Mouse (Mus musculus): ENCODE data around the gene Traip. TPM values are rescaled to one million over a fixed set of nuclear protein-coding genes. Genes with fewer than 3 reads are reported as not detected.

Gene Traip
- total RNA-seq, 2 experiments from 2014 or later = 28.2 to 29.2 TPM

DNA sequence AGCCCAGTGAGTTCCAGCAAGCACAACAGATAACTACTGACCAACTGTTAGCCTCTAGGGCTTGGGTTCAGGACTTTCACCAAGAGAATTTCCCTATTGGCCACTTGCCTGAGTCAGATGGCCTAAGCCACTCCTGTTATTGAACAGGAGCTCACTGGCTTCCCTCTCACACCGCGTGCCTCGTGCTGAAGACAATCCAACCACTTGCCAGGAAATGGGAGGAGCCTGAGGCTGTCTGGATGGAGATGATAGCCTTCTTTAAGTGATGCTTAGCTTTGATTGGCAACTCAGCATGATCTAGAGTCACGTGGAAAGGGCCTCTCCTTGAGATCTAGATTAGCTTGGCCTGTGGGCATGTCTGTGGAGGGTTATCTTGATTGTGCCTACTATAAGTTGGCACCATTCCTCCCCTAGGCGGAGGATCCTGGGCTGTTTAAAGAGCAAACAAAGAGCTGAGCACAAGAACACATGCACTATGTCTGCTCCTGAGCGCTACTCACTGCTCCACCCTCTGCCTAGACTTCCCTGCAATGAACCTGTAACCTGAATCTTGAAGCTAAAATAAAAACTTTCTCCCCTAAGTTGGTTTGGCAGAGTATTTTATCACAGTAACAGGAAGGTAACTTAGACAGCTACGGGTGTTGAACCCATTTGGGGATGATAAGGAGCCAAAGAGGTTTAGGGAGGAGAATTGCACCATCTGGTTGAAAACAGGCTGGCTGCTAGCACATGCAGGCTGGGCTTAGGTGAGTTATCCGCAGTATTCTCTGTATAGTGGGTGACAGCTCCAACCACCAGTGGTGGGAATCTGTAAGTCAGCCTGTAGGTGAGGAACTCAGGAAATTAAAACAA lies 22.0 kb downstream of the Traip start:
- DNase-seq = no peak

DNA sequence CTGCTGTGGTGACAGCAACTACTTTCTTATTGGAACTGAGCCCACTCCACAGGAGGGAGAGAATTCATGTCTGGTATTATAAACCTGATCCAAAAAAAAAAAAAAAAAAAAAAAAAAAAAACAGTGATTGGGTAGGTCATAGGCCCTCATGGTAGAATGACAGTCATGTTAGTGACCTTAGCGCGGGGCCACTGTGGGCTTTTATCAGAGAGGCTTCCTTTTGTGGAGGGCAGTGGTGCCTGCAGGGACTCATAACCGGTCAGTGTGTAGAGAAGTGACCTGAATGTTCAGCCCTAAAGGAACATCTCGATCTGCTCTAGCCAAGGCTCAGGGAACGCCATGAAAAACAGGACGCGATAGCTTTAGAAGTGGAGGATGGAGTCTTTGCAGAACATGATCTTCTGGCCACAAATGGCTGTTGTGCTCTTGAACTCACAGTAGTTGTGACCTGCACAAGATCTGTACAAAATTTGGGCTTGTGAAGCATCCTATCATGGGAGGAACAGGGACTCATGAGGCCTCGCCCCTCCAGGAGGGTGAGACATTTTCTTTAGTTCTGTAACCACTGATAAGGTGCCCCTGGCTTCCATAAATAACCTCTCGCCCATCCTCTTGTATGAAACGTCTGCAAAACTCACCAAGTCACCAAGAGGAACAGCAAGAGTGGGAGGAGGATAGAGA lies 24.7 kb downstream of the Traip start:
- no peak for DNase-seq

DNA sequence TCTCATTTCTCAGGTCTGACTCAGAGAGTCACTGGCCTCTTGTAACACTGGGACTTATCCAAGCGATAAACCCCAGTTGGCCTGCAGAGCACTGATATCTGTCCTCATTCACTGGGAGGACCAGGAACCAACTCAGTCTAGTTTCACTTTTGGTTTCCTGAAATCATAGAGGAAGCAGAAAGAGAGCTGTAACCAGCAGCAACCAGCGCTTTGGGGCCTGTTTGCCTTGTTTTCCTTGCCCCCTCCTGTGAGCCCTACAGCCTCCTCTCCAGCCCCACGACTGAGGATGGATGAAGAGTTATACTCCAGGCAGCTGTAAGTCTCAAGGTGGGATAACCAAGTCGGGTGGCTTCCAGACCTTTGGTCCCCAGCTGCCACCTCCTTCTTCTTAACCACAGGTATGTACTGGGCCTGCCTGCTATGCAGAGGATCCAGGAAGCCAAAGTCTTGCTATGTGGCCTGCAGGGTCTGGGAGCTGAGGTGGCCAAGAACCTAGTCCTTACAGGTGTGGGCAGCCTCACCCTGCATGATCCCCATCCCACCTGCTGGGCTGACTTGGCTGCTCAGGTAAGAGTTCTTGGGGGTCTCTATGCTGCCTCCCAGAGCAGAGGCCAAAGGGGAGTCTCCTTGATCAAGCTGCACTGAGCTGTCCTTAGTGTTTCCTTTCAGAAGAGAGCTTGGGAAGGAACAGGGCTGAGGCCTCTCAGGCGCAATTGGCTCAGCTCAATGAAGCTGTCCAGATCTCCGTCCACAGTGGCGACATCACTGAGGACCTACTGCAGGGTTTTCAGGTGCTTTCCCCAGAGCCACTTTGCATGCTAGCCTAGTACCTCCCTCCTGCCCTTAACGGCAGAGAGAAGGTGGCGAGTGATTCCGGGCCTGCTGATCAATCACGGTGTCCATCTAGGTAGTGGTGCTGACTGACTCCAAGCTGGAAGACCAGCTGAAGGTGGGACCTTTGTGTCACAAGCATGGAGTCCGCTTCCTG lies 25.8 kb downstream of the Traip start, which contains the start of gene Uba7:
TSS of gene Uba7 (plus strand) at position 107 of the 988 bp plus-strand sequence.
- DNase-seq = no peak

DNA sequence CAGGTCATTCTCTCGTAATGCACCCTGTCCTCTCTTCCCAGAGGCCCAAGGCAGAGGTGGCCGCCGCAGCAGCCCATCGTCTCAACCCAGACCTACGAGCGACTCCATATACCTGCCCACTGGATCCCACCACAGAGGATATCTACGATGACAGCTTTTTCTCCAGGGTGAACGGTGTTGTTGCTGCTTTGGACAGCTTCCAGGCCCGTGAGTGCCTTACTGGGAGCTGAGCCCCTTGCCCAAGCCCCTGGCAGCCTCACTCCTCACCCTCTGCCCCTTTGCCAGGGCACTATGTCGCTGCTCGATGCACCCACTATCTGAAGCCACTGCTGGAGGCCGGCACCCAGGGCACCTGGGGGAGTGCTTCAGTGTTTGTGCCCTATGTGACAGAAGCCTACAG lies 28.9 kb downstream of the Traip start:
- no peak for DNase-seq

DNA sequence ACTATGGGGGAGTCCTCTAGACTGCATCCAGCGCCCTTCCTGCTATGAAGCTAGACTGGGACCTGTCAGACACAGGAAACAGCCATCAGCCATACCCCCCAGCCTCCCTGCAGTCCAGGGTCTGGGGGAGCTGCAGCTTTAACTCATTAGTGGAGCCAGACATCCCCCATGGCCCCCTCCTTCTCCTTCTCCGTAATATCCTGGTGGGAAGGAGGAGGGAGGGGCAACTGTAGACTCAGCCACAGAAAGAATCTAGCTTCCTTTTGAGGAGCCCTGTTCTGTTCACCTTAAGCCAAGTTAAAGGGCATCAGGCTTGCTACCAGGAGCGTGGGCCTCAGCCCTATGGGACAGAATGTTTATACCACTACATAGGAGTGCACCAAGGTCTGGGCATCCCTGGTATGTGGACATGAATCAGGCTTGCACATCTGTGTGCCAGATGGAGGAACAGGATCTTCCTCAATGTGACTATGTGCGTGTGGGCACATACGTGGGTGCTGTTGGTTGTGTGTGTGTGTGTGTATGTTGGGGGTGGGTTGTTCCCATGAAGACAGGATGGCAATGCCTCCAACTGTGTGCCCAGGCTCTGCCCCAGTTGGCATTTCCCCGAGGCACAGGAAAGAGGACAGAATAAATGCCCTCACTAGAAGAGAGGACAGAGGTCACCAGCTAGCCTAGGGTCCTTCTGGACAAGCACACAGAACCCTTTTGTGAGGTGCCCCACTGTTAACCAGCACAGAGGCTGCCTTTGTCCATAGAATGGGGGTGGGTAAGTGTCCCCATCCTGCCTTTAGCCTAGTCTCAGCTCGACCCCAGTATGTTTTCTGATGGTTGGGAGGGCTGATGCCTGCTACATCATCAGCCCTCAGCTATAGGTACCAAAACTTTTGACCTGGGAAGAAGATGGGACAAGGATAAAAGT lies 32.0 kb downstream of the Traip start:
- DNase-seq = peak; percentile 52 to 58

DNA sequence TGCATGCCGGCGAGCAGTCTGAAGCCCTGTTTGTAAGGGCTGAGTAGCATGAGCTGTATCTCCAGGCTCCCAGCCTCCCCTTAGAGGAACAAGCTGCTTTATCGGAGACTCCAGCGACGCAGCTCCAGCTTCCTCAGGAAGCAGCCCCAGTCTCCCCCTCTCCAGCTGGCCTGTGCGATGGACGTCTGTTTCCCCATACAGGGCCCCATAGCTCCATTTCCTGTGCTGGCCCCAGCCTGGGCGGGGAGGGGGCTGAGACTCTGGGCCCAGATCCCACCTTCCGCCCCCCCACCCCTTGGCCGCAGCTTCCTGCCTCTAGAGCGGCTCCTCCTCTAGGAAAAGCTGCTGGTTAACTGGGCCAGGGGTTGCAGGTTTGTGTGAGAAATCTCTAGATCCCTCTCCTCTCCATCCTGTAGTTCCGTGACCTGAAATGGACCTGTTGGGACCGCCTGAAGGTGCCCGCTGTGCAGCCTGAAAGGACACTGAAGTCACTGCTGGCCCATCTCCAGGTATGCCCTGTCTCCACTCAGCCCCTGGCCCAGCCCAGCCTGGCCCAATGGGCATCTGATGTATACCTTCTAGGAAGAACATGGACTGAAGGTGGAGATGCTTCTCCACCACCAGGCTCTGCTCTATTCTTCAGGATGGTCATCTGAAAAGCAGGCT lies 32.9 kb downstream of the Traip start, which contains the start of gene Gm20661:
TSS of gene Gm20661 (plus strand) at position 378 of the 666 bp plus-strand sequence.
- peak; percentile 64 to 68 for DNase-seq

DNA sequence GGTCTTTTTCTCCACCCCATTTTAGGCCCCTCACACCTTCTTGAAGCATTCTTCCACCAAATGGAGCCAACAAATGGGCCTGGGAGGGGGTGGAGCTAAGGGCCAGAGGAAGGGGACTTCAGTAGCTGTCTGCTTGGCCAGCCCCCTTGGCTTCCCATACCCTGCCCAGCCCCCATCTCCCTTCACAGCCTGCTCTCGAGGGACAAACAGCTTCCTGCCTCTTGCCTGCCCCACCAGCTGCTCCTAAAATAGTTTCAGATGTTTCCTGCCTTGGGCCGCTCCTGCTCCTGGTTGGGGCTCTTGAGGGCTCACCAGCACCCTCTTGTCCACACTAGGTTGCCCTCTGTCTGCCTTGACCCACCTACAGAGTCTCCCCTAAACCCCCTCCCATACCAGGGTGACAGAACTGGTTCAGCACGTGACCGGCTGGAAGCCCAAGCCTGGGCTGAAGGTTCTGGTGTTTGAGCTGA lies 33.5 kb downstream of the Traip start:
- peak; percentile 30 to 44 for DNase-seq

DNA sequence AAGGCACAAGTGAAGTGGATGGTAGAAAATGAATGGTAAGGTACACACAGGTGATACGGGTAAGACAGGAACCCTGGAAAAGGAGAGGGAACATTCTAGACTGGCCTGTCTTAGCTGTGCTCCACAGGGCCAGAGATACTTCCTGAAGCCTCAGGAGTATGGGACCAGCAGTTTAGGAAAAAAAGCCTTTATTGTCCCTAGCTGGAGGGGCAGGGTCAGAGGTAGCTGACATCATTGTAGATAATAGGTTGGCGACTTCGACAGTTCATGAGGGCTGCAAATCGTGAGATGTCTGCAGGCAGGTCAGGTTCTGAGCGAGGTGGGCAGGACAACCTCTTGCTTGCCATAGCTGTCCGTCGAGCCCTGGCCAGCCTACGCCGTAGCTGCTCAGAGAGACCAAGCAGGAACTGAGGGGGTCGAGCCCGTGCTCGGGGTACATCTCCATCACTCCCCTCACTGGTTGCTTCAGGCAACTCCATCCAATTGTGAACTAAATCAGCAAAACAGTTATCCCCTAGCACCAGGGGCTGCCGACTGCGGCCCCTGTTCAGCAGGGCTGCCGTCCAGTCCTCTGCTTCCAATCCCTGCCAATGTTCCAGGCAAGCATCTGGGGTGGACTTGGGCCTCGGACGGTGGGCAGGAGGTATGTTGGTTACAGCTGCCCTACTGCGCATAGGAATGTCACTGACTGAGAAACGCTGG lies 34.3 kb downstream of the Traip start:
- no peak for DNase-seq

DNA sequence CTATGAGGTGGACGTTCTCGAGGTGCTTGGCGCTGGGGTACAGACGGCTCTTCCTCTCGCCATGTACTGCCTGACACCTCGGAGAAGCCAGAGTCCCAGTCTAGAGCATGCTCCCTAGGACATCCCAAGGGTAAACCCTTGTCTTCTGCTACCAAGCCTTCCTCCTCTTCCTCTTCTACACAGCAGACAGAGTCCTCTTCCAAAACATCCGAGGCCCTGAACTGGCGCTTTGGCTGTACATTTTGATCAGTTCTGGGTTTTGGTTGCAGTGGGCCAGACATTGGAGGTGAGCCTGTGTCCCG lies 34.8 kb downstream of the Traip start:
- DNase-seq = no peak

DNA sequence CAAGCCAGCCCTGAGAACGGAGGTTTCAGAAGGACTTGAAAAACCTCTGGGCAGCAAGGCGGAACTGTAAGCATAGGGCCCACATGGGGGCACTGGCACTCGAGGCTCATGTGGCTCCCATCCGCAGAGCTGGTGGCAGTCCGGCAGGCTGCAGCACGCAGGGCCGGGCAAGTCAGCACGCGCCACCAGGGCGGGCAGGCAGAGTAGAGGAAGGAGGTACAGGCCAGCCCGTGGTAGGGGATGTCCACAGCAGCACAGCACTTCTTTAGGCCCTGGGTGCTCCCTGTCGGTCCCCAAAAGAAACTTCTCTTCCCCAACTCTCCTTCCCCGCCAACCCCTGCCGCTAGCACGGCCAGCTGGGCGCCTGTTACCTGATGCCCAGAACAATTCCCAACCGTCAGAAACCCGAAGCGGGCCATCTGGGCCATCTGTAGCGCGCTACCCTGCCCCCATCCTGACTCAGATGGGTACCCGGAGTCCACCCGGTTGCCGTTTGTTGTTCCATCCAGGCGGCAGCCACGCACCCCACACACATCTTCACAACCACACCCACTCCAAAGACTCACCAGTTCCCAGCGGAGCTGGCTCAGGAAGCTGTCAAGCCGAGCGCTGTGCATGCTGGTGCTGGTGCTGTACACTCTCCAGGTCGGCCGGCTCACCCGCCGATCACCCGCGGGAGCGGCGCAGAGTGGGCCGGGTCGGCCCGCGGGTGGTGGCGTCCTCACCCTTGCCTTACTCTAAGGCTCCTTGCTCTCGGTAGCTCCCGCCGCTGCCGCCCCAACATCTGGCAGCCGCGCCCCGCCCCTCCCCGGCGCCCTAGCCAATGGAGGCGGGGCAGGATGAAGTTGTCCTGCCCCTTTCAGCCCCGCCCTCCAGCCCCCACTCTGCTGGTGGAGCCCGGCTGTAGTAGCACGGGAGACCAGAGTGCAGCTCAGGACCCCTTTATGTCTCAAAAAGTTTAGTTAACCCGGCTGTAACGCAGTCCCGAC lies 35.5 kb downstream of the Traip start, which contains the start of gene Inka1:
TSS of gene Inka1 (minus strand) at position 749 of the 989 bp plus-strand sequence.
- peak; percentile 75 to 79 for DNase-seq

DNA sequence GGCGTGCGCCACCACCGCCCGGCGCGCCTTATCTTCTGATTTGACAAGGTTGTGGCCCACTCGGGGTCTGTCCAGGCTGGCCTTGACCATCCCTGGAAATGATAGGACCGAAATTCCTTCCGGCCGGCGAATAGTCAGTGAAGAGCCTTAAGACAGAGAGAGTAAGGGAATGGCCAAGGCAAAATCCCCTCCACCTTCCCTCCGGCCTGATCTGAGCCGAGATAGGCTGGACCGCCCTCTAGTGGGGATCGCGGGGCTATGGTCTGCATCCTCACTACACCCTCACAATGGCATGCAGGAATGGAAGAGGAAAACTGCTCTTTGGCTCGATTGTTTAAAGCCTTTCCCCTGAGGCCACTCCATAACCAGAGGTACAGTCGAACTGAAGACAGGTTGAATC lies 36.4 kb downstream of the Traip start:
- peak; percentile 78 for DNase-seq

DNA sequence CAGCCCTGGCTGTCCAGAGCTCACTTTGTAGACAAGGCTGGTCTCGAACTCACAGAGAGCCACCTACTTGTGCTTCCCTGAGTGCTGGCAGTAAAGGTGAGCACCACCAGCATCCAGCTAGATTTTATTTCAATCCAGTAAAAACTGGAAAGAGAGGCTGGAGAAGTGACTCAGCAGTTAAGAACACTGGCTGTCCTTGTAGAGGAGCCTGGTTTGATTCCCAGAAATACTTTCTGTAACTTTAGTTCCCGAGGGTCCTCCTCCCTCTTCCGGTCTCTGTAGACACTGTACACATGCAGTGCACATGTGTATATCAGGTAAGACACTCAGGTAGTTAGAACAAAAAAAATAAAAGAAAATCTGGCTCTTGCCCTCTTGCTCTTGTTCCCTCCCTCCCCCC lies 38.0 kb downstream of the Traip start:
- no peak for DNase-seq

DNA sequence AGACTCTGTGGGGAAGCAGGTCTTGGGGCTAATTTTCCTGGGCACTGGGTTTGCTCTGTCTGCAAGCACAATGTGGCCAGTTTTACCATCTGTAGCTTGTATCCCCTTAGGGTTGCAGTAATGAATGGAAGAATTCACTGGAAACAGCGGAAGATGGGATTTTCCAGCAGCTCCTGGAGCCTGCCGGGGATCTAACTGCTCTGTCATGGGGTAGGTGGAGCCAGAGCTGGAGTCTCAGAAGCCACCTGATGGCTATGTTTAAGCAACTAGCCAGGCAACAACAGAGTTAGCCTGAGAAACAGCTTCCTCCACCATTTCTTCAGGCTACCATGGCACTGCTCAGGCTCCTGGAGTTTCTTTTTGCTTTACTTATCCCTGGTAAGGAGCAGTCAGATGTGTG lies 42.3 kb downstream of the Traip start, which contains the start of gene Cdhr4:
TSS of gene Cdhr4 (plus strand) at position 301 of the 400 bp plus-strand sequence.
- no peak for DNase-seq

DNA sequence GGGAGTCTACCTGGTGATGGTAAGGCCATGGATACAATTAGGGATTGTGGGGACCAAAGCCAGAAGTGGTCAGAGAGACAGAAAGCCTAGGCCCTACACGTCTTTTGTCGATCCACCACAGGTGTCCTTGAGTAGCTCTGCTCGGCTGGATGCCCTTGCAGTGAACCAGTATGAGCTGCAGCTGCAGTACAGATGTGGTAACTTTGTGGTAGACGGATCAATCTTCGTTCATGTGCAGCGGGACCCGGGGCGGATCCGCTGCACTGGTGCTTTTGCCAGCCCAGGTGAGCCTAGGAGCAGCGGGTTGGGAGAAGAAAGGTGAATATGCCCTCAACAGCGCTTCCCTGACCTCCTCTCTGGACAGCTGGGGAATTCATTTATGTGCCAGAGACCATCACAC lies 43.1 kb downstream of the Traip start:
- no peak for DNase-seq

DNA sequence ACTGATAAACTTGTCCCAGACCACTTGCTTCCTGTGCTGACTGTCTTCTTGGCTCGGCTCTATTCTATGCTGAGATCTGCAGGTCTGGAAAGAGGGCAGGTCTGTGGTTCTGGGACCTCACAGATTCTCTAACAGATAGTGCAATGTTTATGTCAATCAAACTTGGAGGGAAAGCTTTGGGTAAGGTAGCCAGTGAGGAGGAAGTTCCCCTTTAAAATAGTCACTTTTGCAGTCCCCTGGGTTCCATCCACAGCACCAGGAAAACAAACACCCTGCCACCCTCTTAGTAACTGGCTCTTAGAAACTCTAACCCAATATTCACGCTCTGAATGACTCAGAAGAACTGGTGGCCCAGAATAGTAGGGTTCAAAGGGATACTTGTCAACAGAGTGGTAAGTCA lies 44.5 kb downstream of the Traip start:
- DNase-seq = no peak

DNA sequence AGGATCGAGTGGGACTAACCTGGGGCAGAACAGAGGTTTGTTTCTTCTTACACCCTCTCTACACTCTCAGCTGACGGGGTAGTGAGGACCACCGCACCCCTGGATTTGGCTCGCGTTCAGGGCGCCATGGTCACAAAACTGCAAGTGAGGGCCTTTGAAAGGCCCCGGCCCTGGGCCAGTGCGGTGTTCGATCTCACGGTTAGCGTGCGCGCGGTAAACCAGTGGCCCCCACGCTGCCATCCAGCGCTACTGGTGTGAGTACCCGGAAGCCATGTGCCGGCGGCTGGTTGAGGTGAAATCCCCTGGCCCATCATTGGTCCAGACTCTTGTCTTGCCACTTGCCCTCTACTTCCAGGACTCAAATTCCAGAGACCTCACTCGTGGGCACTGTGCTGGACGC lies 45.6 kb downstream of the Traip start:
- no peak for DNase-seq

DNA sequence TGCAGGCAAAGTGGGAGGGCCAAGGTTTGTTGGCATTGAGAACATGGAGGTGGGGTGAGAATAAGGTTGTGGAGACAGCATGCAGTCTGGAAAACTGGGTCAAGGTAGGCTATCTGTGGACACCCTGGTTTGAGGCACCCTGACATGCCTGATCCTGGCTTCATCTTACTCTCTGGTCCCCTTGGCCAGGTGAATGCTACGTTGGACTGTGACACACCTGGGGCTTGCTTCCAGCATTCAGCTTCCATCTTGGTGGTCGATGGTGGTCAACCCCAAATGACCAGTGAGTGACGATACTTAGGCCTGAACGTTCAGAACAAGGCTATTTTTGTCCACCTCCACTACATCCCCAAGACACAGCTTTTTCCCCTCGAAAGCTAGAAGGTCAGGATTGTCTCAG lies 46.1 kb downstream of the Traip start, which contains the start of gene Gm20662:
TSS of gene Gm20662 (plus strand) at position 301 of the 400 bp plus-strand sequence.
- no peak for DNase-seq
